Mouse (Mus musculus): ENCODE data around the gene Unc93a. TPM values are rescaled to one million over a fixed set of nuclear protein-coding genes. Genes with fewer than 3 reads are reported as not detected.
"Not testable (repeated sequence)": the region's sequence is repeated elsewhere in the genome, so short reads cannot be mapped to it uniquely, and the experiment has no call there.

Unc93a gene
- polyA plus RNA-seq, 1 experiment from 2014 or later, result not detected

DNA sequence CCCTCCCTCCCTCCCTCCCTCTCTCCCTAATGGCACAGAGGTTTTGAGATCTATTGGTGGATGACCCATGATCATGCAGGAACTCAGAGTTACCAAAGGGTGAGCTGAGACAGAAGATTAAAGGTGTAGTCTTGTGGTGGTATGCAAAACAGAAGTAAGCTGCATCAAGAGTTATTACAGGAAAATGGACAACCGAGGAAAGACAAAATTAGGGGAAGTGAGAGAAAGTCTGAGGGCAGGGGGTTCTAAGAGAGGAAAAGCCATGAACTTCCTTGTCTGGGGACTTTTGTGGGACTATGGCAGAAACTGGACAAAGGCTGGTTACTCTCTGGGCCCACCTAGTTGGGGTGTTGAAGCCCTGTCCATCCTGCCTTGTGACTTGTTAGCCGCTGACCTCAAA lies 11.1 kb upstream of the Unc93a start:
- H3K27me3 ChIP-seq (ENCODE audit: insufficient read depth, low read length); H3K4me3 ChIP-seq (replicated peaks; ENCODE audit: low read depth, low read length); H3K9ac ChIP-seq (ENCODE audit: low read depth, low read length); H3K4me1 ChIP-seq (replicated peaks; ENCODE audit: insufficient read depth, low read length); ATAC-seq (replicated peaks; ENCODE audit: low FRiP score, low read depth); H3K9me3 ChIP-seq (replicated peaks; ENCODE audit: low read length); H3K27ac ChIP-seq; DNase-seq (ENCODE audit: low spot score); H3K4me2 ChIP-seq (ENCODE audit: low read length); H3K36me3 ChIP-seq (ENCODE audit: insufficient read depth, low read length): not testable (repeated sequence)
- WGBS, result no CpG with 5 or more reads among the region's 2 CpGs

DNA sequence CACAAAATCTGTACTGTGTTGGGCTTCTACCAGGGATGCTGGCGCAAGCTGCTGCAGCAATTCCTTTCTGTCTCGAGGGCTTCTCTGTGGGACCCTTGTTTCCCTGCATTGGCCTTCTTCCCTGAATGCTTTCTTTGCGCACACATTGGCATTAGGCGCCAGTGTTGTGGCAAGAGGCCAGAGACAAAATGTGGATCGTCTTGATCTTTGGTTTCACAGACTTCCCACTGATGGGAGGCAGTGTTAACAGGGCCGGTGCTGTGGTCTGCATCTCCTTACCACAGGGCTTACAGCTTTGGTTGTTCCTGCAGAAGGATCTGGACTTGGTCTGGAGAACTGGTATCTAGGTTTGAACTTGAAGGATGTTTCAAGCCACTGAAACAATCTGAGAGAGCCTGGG lies 3.7 kb upstream of the Unc93a start:
- not testable (repeated sequence) for H3K4me1 ChIP-seq (replicated peaks; ENCODE audit: insufficient read depth, low read length); DNase-seq (ENCODE audit: low spot score); H3K36me3 ChIP-seq (ENCODE audit: insufficient read depth, low read length); H3K27me3 ChIP-seq (ENCODE audit: insufficient read depth, low read length); H3K4me2 ChIP-seq (ENCODE audit: low read length); H3K9me3 ChIP-seq (replicated peaks; ENCODE audit: low read length); H3K27ac ChIP-seq; H3K4me3 ChIP-seq (replicated peaks; ENCODE audit: low read depth, low read length); H3K9ac ChIP-seq (ENCODE audit: low read depth, low read length); ATAC-seq (replicated peaks; ENCODE audit: low FRiP score, low read depth)
- WGBS, result 73% methylated on average over 1 of the region's 6 CpGs

DNA sequence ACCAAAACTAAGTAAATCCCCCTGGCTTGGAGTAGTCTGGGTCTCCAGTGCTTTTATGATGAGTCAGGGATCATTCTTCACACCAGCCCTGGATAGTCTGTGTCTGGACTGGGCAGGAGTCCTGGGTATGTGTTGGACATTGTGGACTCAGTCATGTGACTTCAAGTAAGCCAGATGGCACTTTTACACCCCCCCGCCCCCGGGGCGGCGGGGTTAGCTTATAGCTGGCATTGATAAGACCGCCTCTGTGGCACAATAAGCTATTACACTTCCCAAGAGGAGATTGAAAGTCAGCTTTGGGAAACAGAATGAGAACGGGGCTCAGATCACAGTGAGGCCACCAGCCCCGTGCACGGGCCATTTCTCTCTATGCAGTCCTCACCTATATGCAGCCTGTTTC lies 742 bp upstream of the Unc93a start:
- H3K27me3 ChIP-seq (ENCODE audit: insufficient read depth, low read length); H3K4me1 ChIP-seq (replicated peaks; ENCODE audit: insufficient read depth, low read length); H3K4me3 ChIP-seq (replicated peaks; ENCODE audit: low read depth, low read length); H3K4me2 ChIP-seq (ENCODE audit: low read length); H3K27ac ChIP-seq; DNase-seq (ENCODE audit: low spot score); H3K36me3 ChIP-seq (ENCODE audit: insufficient read depth, low read length); H3K9ac ChIP-seq (ENCODE audit: low read depth, low read length); H3K9me3 ChIP-seq (replicated peaks; ENCODE audit: low read length); ATAC-seq (replicated peaks; ENCODE audit: low FRiP score, low read depth): not testable (repeated sequence)
- WGBS, result 78% methylated on average over 8 of the region's 8 CpGs

DNA sequence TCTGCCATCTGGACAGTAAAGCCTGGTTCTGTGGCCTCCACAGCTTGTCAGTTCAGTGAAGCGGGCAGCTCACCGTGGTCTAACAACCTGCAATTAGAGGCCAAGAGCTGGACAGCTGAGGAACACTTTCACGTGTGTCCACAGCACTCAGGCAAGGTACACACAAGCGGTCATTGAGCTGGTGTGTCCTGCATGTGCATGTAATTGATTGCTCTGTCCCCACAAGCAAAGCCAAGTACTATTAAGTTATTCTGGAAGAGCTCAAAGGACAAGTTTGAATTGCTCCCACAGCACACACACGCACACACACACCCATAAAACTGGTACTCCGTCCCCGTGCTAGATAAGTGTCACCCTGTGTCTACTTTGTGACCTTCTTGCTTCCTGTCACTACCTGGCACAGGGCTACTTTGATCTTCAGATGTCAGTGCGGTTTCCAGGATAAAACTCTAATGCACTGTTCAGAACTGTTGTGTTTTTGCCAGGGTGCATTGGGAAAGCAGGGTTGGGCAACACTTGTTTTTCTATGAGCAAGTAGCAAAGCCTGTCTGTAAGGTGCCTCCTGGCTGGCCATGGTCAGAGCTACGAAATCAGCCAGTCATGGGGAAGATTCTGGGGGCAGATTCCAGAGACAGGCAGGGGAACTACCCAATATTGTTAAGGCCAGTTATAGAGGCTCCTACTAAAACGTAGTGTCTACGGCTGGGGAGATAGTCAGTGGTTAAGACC lies 1.7 kb downstream of the Unc93a start:
- not testable (repeated sequence) for H3K9ac ChIP-seq (ENCODE audit: low read depth, low read length); H3K27ac ChIP-seq; H3K4me2 ChIP-seq (ENCODE audit: low read length); H3K4me1 ChIP-seq (replicated peaks; ENCODE audit: insufficient read depth, low read length); H3K27me3 ChIP-seq (ENCODE audit: insufficient read depth, low read length); ATAC-seq (replicated peaks; ENCODE audit: low FRiP score, low read depth); DNase-seq (ENCODE audit: low spot score); H3K4me3 ChIP-seq (replicated peaks; ENCODE audit: low read depth, low read length); H3K9me3 ChIP-seq (replicated peaks; ENCODE audit: low read length); H3K36me3 ChIP-seq (ENCODE audit: insufficient read depth, low read length)
- 39% methylated on average over 9 of the region's 11 CpGs for WGBS

DNA sequence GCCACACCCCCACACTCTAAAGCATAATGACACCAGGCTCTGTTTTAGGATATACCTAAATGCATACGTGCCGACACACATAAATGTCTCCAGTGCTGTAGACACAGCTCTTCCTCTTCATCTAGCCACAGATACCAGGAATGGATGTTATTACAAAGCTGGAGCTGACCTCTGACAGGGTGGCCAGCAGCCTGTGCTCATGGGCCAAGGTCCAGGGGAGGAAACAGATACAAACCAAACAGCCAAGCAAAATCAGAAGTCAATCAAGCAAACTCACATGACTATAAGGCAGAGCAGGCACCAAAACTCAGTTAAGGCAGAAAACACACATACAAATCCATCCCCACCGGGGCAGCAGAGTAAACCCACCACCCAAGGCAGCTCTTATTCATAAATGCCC lies 2.3 kb downstream of the Unc93a start:
- H3K36me3 ChIP-seq (ENCODE audit: insufficient read depth, low read length); H3K27ac ChIP-seq; DNase-seq (ENCODE audit: low spot score); H3K4me2 ChIP-seq (ENCODE audit: low read length); H3K4me1 ChIP-seq (replicated peaks; ENCODE audit: insufficient read depth, low read length); H3K4me3 ChIP-seq (replicated peaks; ENCODE audit: low read depth, low read length); ATAC-seq (replicated peaks; ENCODE audit: low FRiP score, low read depth); H3K9ac ChIP-seq (ENCODE audit: low read depth, low read length); H3K27me3 ChIP-seq (ENCODE audit: insufficient read depth, low read length); H3K9me3 ChIP-seq (replicated peaks; ENCODE audit: low read length): not testable (repeated sequence)
- WGBS, result no CpG with 5 or more reads among the region's 3 CpGs

DNA sequence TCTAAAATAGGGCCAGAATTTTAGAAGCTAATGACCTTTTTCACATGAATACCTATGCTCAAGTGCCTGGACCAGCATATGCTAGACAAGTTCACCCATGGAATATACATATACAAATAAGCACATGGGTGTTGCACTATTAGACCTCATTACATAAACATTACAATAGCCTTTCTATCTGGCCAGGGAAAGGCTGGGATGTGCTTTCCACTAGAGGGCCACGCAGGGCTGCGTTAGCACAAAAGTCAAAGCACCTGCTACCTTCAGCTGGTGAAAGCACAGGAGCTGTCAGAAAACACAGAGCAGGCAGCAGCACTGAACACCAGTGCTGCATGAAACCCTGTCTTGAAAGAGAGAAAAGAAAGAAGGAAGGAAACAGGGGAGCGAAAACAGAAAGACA lies 7.4 kb downstream of the Unc93a start:
- H3K4me3 ChIP-seq (replicated peaks; ENCODE audit: low read depth, low read length); H3K4me1 ChIP-seq (replicated peaks; ENCODE audit: insufficient read depth, low read length); H3K9me3 ChIP-seq (replicated peaks; ENCODE audit: low read length); H3K27ac ChIP-seq; DNase-seq (ENCODE audit: low spot score); H3K36me3 ChIP-seq (ENCODE audit: insufficient read depth, low read length); H3K4me2 ChIP-seq (ENCODE audit: low read length); H3K27me3 ChIP-seq (ENCODE audit: insufficient read depth, low read length); H3K9ac ChIP-seq (ENCODE audit: low read depth, low read length): not testable (repeated sequence)
- 0 out of 2 replicates have a peak, but pooled peaks have one; percentile 27 for ATAC-seq (replicated peaks; ENCODE audit: low FRiP score, low read depth)
- WGBS, result 10% methylated on average over 2 of the region's 3 CpGs
- peak; percentile 15; the same call in 1 of the 2 replicates for TF ChIP-seq CTCF (IDR thresholded peaks at IDR 0.05; ENCODE audit: low read depth)

DNA sequence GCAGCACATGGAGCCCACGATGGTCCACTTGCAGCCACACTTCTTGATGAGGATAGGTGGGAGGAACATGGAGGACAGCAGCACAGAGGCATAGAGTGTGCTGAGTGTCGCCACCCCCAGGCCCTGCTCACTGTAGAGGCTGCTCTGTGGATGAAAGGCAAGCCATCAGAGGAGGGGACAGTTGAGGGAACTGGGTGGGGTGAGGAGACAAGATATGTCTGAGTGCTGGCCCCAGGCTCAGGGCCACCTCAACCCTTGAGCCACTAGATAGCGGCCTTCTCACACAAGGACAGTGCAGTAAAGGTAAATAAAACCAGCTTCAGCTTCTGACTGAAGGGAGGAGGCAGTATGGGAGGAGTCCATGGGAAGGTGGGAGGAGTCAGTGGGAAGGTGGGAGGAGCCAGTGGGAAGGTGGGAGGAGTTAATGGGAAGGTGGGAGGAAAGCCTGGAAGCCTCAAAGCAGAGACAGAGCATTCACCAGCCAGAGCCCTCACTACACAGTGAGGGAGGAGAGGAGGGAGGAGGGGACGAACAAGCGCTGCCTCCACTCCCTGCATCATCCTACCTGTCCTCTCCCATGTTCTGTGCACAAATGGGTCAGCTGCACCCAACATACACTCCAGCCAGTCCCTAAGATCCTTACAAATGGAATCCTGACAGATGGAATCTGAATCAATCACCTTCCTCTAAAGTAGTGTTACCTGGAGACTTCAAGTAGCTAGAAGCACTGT lies 8.1 kb downstream of the Unc93a start:
- H3K4me2 ChIP-seq (ENCODE audit: low read length); H3K4me1 ChIP-seq (replicated peaks; ENCODE audit: insufficient read depth, low read length); H3K9ac ChIP-seq (ENCODE audit: low read depth, low read length); H3K36me3 ChIP-seq (ENCODE audit: insufficient read depth, low read length); H3K4me3 ChIP-seq (replicated peaks; ENCODE audit: low read depth, low read length); H3K9me3 ChIP-seq (replicated peaks; ENCODE audit: low read length); H3K27me3 ChIP-seq (ENCODE audit: insufficient read depth, low read length); H3K27ac ChIP-seq; DNase-seq (ENCODE audit: low spot score): not testable (repeated sequence)
- ATAC-seq (replicated peaks; ENCODE audit: low FRiP score, low read depth), result peak; percentile 49
- 93% methylated on average over 2 of the region's 5 CpGs for WGBS

DNA sequence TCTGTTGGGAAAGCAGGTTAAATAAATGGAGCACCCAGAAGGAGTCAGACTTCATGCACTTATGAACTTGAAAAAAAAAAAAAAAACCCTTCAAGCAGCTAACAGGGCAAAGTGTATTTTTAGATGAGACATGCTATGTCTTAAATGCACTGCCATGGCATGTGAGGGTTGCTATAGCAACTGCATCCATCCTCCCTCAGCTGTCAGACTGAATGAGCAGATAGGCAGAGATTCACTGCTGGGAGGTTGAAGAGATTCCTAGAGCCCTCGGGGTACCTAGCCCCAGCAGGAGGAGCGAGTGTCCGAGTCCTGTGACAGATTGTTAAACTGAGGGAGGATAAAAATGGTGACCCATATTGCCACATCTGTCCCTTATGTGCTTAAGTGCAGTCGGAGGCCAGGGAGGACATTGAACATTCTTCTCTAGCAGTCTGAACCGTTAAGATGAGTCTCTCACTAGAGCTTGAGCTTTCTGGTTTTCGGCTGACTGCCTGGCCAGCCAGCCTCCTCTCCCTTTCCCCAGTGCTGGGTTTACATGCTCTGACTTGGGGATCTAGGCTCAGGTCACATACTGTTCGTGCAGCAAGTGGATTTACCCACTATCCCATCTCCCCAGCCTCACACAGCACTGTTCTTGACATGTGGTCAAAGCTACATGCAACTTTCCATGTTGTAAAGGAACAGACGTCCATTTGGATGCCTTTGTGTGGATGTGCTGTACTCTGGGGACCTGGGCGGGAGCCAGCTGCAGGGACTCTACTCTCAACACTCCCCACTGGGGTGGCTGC lies 18.9 kb downstream of the Unc93a start:
- not testable (repeated sequence) for H3K36me3 ChIP-seq (ENCODE audit: insufficient read depth, low read length); H3K4me2 ChIP-seq (ENCODE audit: low read length); H3K27ac ChIP-seq; H3K4me1 ChIP-seq (replicated peaks; ENCODE audit: insufficient read depth, low read length); H3K27me3 ChIP-seq (ENCODE audit: insufficient read depth, low read length); H3K4me3 ChIP-seq (replicated peaks; ENCODE audit: low read depth, low read length); H3K9ac ChIP-seq (ENCODE audit: low read depth, low read length); DNase-seq (ENCODE audit: low spot score); H3K9me3 ChIP-seq (replicated peaks; ENCODE audit: low read length); ATAC-seq (replicated peaks; ENCODE audit: low FRiP score, low read depth)
- WGBS, result 82% methylated on average over 2 of the region's 9 CpGs

DNA sequence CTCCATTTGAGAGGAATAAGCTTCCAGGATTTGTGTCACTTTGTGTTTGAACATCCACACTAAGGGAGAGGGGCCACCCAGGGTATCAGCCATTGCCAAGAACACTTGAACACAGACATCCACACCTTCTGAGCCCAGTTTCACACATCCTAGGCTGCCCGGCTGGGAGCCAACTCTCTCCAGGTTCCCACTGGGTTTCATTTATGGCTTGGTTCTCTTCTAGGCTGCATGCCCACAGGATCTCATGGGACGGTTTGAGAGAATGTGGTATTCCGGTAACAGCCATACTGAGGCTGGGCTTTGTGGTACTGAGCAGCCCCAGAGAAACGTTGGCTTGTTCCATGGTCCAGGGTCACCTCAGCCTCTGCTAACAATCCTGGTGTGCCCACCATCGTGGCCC lies 25.0 kb downstream of the Unc93a start:
- H3K4me1 ChIP-seq (replicated peaks; ENCODE audit: insufficient read depth, low read length); H3K4me2 ChIP-seq (ENCODE audit: low read length); H3K27me3 ChIP-seq (ENCODE audit: insufficient read depth, low read length); DNase-seq (ENCODE audit: low spot score); H3K27ac ChIP-seq; H3K9ac ChIP-seq (ENCODE audit: low read depth, low read length); H3K4me3 ChIP-seq (replicated peaks; ENCODE audit: low read depth, low read length); H3K9me3 ChIP-seq (replicated peaks; ENCODE audit: low read length); H3K36me3 ChIP-seq (ENCODE audit: insufficient read depth, low read length); ATAC-seq (replicated peaks; ENCODE audit: low FRiP score, low read depth): not testable (repeated sequence)
- 96% methylated on average over 4 of the region's 5 CpGs for WGBS
